Mouse (Mus musculus) cerebellum, adult 2 months (tissue): ENCODE results near the gene Ptpra.

ENCODE experiments used
- CTCF ChIP-seq: fragments of 200-500 bp; IDR thresholded peaks from 2 replicates; pipeline ENCODE4 v1.5.1; 2011; ENCODE audit warnings: low read depth, mild to moderate bottlenecking, control low read depth, low read length, moderate library complexity, borderline replicate concordance; ENCODE audit not compliant: insufficient read depth
- POLR2A ChIP-seq: fragments of 200-500 bp; IDR thresholded peaks from 2 replicates; pipeline ENCODE4 v1.6.1; 2011; ENCODE audit warnings: low read length, control low read depth, borderline replicate concordance; ENCODE audit not compliant: insufficient read depth

DNA sequence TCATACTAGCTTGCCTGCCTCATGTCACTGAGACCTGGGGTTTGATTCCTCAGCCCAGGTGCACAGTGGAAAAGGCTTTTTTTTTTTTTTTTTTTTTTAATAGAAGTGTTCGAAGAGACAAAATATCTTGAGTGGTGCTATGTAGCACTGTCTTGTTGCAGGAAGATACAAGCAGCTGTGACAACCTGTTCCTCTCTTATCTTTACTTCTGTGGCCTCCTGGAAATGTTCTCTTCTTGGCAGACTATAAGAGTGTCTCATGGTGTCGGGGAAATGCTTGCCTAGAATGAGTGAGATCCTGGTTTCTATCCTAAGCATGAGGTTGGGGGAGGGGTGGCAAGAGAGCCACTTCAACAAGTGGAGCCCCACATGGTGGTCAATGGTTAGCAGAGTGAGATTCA is 138.3 kb downstream of the Ptpra start:
- no peak for TF ChIP-seq CTCF
- no peak for TF ChIP-seq POLR2A
